Mouse (Mus musculus) B cell, adult 2 months (primary cell): ENCODE results near the gene Rilp.

ENCODE experiments used
- DNase-seq, 2 experiments: peaks; one replicate each; pipeline ENCODE4 v3.0.0; 2022

Rilp gene

DNA sequence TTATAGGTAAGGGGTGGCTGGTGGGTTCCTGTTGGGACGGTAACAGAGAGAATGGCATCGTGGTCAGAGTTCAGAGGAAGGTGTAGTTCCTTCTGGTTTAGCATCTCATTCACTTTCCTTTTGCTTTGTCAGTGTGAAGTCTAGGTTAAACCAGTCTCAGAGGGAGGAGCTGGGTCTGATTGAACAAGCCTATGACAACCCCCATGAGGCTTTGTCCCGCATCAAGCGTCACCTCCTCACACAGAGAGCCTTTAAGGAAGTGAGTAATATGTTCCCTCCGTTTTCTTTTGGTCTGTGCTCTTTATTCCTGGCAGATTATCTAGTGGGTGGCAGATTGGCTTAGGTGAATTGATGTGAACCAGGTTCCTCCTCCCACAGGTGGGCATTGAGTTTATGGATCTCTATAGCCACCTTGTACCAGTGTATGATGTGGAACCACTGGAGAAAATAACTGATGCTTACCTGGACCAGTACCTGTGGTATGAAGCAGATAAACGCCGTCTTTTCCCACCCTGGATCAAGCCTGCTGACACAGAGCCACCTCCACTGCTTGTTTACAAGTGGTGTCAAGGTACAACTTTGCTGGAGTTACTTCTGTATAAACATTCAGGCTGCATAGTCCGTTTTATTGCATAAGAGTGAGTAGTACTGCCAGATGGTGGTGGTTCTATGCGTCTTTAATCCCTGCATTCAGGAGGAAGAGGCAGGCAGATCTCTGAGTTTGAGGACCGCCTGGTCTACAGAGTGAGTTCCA, 15.4 kb upstream of the Rilp start:
- DNase-seq: no peak

DNA sequence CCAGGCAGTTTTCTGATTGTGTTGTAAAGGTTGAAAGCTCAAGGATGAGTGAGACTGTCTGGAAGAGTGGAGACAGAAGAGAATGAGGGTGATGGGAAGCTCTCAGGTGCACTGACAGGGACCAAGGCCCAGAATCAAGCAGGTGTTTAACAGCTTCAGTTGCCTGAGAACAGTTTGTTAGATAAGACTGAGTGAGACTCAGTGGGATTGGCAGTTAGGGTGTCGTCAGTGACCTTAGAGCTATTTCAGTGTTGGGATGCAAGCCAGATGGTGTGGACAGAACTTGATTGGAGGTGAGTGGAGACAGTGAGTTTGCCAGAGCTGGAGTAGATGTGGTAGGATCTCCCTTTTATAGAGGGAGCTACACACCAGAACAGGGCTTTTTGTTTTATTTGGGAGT, 11.8 kb upstream of the Rilp start:
- no peak for DNase-seq

DNA sequence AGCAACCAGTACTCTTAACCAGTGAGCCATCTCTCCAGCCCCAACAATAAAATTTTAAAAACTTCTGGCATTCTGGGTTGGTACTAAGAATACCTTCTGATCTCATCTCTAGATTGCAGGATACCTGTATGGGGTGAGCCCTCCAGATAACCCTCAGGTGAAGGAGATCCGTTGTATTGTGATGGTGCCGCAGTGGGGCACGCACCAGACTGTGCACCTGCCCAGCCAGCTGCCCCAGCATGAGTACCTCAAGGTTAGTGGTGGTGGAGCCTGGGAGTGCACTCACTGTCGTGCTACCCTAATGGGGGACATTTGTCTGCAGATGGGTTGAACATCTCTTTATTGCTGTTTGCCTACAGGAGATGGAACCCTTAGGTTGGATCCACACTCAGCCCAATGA, 1.7 kb upstream of the Rilp start:
- DNase-seq: no peak

DNA sequence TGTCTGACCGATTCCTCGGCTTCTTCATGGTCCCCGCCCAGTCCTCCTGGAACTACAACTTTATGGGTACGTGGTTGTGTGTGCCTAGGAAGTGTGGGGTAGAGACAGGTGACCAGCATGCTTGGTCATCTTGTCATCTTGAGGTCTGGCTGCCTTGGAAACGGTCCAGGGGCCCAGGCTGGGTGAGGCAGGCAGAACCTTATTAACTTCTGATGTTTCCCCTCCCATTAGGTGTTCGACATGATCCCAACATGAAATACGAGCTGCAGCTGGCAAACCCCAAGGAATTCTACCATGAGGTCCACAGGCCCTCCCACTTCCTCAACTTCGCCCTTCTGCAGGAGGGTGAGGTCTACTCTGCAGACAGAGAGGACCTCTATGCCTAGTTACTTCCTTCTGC, 990 bp upstream of the Rilp start:
- no peak for DNase-seq

DNA sequence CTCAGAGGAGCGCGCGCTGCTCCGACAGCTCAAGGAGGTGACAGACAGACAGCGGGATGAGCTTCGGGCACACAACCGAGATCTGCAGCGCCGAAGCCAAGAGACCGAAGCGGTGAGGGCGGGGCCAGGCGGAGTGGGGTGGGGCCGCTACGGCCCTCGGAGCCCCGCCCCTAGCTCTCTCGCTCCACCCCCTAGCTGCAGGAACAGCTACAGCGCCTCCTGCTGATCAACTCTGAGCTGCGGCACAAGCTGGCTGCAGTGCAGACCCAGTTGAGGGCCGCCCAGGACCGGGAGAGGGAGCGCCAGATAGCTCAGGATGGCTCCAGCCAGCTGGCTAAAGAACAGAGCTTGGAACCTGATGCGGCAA, 716 bp downstream of the Rilp start:
- peak; percentile 97 to 98 for DNase-seq

DNA sequence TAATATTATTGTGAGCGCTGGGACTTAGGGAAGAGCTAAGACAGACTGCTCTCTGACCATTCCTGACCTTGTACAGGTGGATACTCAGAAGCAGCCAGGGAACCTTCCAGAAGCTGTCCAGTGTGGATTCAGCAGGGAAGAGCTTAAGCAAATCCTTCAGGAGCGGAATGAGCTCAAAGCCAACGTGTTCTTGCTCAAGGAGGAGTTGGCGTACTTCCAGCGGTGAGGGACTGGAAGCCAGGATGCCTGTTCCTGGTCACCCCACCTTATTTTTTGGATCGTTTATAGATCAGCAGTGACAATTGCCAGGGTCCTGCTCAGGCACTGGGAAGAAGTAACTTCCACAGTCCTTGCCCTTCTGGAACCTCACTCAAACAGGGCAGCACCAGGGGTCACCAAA, 1.3 kb downstream of the Rilp start:
- no peak for DNase-seq

DNA sequence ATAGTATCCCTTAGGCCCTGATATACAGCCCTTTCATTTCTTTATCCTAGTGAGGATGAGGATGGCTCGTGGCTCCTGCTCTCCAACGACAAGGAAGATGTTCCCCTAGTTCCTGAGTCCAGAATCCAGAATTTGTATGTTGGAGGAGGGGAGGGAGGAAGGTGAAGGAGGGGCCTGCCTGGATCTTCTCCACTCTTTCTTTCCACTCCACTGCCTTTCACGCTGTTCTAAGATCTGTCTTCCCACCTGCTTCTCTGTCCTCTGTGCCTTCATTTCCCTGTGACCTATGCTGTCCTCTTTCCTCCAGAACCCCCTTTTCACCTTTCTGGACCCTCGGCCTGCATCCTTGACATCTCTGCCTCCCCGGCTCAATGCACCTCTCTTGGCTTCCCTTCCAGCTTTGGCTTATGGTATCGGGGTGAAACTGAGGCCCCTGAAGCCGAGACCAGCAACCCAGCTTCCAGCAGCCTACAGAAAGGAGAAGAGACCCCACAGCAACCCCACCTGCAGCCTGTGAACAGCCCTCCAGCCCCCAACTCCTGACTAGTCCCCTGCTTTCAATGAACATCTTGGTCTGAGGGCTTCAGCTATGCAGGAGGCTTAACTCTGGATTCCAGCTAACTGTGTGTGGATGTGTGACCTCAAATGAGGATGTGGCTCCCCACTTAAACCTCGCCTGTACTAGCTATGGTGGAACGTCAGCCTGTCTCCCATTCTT, 2.6 kb downstream of the Rilp start:
- DNase-seq: no peak

DNA sequence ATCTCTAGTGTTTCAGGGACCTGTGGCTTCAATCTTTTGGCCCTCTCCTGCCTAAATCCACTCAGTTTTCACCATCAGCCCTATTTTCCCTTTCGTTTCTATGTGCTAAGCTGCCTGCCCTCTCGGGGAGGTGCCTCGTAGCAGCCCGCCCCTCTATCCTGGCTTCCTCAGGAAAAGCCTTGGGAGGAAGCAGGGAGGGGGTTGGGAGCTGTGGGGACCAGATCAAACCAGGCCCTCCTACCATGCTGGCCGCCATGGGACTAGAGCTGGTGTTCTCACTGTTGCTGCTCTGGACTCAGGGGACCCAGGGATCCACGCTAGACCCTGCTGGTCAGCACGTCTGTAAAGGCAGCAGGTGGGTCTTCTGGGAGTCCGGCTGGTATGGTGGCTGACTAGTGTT, 3.4 kb downstream of the Rilp start, which contains the start of gene Scarf1:
Gene Scarf1, plus strand, starts transcription at position 205 of the 400 bp plus-strand sequence.
- no peak for DNase-seq

DNA sequence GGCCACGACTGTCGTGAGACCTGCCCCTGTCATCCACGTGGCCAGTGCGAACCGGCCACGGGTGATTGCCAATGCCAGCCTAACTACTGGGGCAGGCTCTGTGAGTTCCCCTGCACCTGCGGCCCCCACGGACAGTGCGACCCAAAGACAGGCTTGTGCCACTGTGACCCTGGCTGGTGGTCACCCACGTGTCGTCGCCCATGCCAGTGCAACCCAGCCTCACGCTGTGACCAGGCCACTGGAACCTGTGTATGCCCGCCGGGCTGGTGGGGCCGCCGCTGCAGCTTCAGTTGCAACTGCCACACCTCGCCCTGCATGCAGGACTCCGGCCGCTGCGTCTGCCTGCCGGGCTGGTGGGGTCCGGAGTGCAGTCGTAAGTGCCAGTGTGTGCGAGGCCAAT, 5.3 kb downstream of the Rilp start:
- no peak for DNase-seq

DNA sequence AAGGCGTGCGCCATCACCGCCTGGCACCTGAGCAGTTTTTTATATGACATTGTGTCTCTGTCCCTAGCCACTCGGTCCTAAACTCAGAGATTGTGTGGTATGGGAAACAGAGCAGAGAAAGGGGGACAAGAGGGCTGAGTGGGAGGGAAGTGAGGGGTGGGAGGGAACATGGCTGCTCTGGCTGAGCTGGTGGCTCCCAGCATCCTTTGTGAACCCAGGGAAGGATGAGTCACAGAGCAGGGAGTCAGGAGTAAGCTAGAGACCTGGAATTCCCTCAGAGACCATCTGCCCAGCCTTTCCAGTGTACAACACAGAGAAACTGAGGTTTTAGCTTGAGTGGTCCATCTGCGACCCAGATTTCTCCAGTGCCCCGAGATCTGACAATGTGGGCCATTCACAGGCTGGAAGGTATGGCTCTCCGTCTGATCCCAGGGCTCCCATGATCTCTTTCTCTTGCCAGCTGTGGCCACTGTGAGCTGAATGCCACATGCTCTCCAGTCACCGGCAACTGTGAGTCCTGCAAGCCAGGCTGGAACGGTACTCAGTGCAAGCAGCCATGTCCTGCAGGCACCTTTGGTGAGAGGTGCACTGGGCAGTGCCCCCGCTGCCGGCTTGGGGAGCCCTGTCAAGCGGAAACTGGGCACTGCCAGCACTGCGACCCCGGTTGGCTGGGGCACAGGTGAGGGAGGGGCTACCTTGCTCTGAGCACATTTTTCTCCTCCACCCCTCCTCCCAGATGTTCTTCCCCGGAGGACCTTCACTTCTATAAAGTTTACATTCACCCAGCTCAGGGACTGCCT, 10.1 kb downstream of the Rilp start:
- no peak for DNase-seq

DNA sequence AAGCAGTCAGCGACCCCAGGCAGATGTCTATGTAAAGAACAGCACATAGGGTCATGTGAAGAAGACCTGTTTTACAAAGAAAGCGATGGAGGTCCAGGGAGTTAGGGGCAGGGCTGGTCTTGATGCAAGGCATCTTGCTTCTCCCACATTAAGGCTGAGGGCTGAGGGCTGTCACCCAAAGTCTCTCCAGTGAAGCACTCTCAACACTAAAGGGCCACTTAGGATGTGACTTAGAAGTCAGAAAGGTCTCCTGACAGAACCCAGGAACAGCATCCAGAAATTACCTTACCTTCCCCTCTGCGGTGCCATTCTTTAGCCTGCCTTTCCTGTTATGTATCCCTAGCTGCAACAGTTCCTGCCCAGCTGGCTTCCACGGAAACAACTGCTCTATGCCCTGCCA, 11.7 kb downstream of the Rilp start:
- DNase-seq: no peak

DNA sequence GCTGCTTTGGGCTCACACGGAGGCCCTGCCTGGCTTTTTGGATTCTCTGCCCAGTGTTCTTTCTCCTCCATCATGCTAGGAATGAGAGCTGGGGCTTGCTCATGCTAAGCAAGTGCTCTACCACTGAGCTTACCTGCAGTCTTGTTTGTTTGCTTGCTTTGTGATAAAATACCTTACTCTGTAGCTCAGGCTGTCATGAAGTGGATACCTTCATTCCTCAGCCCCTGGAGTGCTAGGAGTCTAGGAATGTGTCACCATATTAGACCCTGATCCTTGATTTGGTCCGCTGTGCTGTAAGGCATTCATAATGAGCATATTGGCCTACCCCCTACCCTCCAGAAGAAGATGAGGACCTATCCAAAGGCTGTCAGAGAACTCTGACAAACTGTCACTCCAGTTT, 12.9 kb downstream of the Rilp start:
- no peak for DNase-seq

DNA sequence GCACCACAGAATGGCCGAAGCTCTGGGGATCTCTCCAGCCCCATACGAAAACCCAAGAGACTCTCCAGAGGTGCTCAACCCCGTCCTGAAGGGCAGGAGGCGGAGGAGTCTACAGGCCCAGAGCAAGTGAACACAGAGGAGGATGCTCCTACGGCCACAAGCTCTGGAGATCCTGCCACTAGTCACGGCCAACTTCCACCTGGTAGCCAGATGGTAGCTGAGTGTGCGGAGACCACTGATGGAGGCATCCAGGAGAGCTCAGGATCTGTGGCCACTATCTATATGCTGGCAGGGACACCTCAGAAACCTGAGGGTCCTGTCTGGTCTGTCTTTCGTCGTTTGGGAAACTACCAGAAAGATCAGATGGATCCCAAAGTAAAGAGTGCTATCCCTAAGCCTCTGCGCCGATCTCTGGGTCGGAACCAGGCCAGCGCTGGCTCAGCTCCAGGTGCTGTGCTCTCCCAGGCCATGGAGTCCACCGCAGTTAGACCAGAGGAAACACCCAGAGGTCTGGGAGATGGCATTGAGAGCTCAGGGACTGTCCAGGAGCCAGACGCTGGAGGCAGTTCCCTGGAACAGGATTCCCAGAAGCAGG, 15.7 kb downstream of the Rilp start:
- DNase-seq: no peak

DNA sequence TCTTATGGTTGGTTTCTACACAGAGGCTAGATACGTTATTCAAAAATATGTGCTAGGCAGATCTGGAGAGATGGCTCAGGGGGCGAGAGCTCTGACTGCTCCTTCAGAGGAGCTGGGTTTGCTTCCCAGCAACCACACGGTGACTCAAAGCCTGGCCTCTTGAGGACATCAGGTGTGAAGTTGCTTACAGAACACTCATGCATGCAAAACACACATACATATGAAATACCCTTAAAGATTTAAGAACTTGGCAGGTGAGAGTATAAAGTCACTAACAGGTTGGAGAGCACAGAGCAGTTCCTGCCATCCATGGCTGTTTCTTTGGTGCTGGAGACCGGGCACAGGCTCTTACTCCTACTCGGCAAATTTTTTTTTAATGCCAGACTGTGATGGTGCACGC, 17.0 kb downstream of the Rilp start:
- no peak for DNase-seq

DNA sequence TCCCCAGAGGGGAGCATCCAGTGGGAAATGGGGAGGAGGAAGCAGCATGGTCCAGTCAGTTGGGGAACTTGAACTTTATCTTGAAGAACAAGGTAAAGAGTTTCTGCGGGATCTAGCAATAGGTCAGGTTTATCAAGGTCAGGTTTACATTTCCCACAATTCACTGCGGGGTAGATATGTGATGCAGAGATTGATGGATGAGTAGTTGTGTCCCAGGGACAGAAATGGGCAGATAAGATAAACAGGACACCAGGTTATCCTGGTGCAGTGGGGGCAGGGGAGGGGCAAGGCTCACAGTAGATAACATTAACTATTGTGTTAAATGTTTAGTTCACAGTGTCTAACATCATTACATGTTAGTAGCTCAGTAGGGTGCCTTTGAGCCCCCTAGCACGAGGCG, 19.9 kb downstream of the Rilp start:
- DNase-seq: no peak

DNA sequence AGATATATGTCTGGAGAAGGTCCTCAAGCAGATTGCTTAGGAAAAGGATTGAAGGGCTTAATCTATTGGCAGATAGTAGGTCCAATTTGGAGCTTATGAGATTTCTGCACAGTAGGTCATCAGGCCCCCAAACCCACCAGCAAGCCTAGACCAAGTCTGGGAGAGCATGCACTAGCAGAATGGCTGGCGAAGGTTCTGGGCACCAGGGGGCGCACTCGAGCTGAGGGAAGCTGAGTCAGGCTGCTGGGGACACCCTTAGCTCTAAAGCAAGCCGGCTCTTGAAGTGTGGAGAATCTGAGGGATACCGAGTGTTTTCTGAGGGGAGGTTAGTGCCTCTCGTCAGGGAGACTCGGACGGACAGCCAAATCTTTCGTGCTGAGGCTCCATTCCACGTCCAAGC, 20.4 kb downstream of the Rilp start:
- DNase-seq: peak; percentile 99

DNA sequence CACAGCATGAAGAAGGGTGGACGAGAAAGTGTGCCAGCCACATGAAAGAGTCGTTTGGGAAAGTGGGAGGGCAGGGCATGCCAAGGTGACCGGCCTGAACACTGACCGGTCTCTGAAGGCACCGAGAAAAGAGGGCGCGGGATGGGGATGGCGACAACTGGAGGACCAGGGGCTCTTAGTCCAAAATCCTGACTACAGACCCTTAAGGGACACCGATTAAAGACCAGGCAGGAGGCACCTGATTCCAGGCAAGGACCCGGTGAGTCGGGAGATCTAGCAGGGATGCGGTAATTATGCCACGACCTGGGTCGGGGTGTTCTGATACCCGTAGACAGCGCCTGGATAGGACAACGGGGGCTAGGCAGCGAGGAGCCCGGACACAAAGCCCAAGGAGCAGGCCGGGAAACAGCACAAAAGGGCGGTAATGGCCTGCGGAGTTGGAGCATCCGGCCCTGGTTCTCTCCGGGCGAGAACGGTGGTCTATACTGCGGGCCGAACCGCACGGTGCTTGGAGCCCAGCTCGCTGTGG, 21.0 kb downstream of the Rilp start:
- peak; percentile 46 to 54 for DNase-seq

DNA sequence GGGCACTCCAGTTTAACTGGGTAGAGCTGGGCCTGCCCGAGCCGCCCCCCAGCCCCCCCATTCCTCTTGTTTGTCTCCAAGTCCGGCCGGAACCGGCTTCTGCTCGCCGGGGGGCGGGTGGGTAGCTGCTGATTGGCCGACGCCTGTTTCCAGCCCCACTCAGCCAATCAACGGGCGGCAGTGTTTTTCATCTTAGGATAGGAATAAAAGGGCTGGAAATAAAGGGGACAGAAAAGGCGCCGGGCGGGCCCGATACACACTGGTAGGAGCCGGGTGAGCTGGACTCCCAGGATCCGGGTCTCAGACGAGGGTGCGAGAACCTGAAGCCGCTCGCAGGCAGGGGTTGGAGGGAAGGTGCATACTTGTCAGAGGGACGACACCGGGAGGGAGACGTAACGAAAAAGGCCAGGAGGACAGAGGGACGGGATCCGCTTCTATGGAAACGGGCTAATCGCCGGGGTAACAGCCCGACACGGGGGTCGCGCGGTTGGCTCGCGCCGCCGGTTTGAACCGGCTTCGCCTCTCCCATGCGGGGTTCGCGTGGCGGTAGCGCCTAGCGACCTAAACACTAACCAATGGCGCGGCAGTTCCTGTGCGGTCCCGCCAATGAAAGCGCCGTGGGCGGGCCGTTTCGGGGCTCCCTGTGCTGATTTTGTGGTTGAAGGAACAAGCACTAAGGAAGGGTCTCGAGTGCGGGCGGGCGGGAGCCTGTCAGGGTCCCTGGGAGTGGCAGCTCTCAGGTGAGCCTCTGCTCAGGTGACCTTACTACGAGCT, 21.8 kb downstream of the Rilp start, which contains the start of gene Slc43a2:
Gene Slc43a2, plus strand, starts transcription at position 226 of the 774 bp plus-strand sequence.
- DNase-seq: peak; percentile 88 to 89

DNA sequence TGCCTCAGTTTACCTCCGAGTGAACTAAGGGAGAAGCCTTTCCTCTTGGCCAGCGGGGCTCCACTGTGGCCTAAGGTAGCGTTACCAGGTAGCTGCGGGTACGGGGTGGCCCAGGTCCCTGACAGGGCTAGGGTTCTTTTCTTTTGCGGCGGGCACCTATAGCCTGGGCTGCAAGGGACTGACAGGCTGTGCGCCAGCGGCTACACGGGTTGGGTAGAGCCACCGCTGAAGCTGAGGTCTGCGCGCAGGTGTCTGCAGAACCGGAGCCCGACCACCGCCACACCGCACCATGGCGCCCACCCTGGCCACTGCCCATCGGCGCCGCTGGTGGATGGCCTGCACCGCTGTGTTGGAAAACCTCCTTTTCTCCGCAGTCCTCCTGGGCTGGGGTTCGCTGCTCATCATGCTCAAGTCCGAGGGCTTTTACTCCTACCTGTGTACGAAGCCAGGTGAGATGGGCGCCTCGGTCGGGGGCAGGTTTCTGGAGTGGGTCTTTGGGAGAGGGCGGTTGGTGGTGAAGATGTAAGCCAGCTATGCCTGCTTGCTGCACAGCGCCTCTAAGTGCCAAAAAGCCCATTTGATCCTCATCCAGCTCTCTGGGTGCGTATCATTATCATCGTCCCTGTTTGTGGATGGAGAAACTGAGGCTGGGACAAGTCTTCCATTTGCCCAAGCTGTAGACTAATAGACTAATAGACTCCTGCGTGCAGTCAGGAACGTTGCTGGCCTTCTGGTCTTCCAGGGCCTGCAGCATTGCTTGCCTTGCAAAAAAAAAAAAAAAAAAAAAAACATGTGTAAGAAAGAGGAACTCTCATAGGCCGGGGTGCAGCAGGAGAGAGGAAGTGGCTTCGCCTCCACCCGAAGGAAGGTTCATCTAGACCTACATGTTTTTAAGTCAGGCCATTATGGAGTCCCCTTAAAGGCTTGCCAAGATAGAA, 22.7 kb downstream of the Rilp start:
- peak; percentile 58 to 66 for DNase-seq

DNA sequence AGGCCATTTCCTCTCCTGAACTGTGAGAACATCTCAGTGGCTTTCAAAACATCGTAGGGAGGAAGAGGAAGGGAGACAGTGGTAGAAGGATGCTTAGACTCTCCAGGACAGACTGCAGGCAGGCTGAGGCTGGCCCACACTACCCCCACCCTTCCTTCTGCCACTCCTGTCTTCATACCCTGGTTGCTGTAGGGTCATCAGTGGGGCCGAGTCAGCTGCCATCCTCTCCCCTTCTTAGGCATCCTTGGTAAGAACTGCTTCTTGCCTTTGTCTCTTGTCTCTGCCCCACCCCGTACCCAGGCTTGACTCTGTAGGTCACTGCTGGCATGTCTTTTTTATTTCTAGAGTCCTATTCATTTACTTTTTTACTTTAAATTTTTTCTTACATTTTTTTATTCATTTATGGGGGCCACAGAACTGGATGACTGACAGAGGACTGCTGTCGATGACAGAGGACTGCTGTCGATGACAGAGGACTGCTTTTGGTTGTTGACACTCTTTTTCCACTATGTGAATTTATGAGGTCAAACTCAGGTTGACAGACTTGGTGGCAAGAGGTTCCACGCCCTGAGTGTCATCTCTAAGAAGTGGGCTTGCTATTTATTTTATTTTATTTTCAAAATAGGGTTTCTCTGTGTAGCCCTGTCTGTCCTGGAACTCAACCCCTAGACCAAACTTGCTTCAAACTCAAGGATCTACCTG, 23.6 kb downstream of the Rilp start:
- no peak for DNase-seq
